Mouse (Mus musculus) E14TG2a.4 (cell line): ENCODE measurements at regions not wholly inside any gene's neighbourhood (a gene's known extent, or its start where the extent isn't known, plus 50 kb on each side); places are given as distances from the start of the nearest gene placed in this dataset.

Experiments used
- H3K27me3 ChIP-seq: 2 replicates; pipeline ENCODE4 v1.6.1; 2014; ENCODE audit warnings: low read length, control low read depth; ENCODE audit not compliant: insufficient read depth
- H3K36me3 ChIP-seq: 2 replicates; pipeline ENCODE4 v1.6.1; 2014; ENCODE audit warnings: low read length, control low read depth; ENCODE audit not compliant: insufficient read depth
- H3K4me1 ChIP-seq: replicated peaks from 2 replicates; pipeline ENCODE4 v1.6.1; 2014; ENCODE audit warnings: low read depth, low read length, control low read depth
- H3K4me3 ChIP-seq: replicated peaks from 2 replicates; pipeline ENCODE4 v1.5.1; 2014; ENCODE audit warnings: mild to moderate bottlenecking, low read length
- H3K9me3 ChIP-seq: 2 replicates; pipeline ENCODE4 v1.6.1; 2014; ENCODE audit warnings: low read length, control low read depth
- CTCF ChIP-seq: conservative IDR thresholded peaks from 2 replicates; pipeline ENCODE4 v1.5.1; 2014; ENCODE audit warnings: low read length
- NANOG ChIP-seq: IDR thresholded peaks from 2 replicates; pipeline ENCODE4 v1.6.1; 2014; ENCODE audit warnings: borderline replicate concordance, low read length, mixed read lengths
- POU5F1 ChIP-seq: IDR thresholded peaks from 2 replicates; pipeline ENCODE4 v1.6.1; 2014; ENCODE audit warnings: low read length, borderline replicate concordance

DNA sequence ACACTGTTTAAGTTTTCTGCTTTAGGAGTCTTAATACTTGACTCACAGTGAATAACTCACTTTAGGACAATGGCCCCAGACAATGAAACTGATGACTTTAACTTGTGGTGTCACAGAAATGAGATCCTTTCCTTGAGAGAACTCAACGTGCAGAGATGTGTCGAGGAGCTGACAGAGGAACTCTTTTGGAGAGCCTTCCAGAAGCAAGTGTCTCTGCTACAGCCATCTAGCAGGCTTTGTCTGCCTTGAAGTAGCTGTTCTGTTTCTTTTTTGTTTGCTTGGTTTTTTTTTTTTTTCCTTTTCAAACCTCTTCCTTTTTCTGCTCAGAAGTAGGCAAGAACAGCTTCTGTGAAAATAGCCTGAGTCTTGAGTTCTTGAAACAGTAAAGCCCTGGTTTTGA, 66.3 kb upstream of the Satb1 start:
- Histone ChIP-seq H3K4me1 (no peaks in the 10 kb centered on the region), H3K4me3 (no peak overlapping the region), H3K27me3 (no peaks in the 10 kb centered on the region), H3K9me3 (no peaks in the 10 kb centered on the region), H3K36me3 (no peaks in the 10 kb centered on the region)
- no peak for TF ChIP-seq CTCF
- TF ChIP-seq POU5F1: no peak
- no peak for TF ChIP-seq NANOG

DNA sequence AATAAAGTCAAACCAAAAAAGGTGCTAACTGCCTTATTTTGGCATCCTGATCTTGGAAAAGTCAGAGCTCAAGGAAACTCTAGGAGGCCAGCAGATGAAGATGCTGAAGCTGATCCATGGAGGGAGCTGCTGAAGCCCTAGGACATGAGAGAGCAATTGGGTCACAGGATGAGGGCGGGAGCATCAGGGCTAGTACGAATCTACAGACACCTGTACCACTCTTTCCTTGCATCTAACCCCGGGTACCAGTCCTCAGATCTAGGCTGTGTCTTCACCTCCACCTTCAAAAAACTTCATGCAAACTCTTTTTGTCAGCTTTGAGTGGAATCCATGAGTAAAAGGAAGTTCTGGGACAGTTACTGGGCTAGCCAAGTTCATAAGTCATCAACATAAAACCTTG, 63.1 kb upstream of the Satb1 start:
- no peaks in the 10 kb centered on the region for H3K9me3 ChIP-seq
- no peaks in the 10 kb centered on the region for H3K36me3 ChIP-seq
- no peaks in the 10 kb centered on the region for H3K27me3 ChIP-seq
- no peaks in the 10 kb centered on the region for H3K4me1 ChIP-seq
- H3K4me3 ChIP-seq: no peak overlapping the region
- TF ChIP-seq NANOG: no peak
- TF ChIP-seq CTCF: no peak
- TF ChIP-seq POU5F1: no peak

DNA sequence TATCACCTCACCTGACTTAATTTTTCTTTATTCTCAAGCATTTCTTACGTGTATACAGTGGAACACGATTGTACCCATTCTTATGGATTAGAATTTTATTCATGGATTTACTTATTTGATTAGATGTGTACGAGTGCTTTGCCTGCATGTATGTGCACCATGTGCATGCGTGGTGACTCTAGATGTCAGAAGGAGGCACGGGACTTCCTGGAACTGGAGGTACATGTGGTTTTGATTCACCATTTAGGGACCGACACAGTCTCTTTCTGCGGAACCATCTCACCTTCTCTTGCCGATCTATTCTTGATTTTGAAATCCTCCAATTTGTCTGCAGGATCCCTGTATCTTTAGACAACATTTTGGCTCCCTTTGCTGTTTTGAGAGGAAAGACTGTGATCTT, 61.2 kb upstream of the Satb1 start:
- Histone ChIP-seq H3K4me3 (no peak overlapping the region), H3K9me3 (no peaks in the 10 kb centered on the region), H3K36me3 (no peaks in the 10 kb centered on the region), H3K27me3 (no peaks in the 10 kb centered on the region), H3K4me1 (no peaks in the 10 kb centered on the region)
- TF ChIP-seq NANOG (no peak), POU5F1 (no peak), CTCF (no peak)

DNA sequence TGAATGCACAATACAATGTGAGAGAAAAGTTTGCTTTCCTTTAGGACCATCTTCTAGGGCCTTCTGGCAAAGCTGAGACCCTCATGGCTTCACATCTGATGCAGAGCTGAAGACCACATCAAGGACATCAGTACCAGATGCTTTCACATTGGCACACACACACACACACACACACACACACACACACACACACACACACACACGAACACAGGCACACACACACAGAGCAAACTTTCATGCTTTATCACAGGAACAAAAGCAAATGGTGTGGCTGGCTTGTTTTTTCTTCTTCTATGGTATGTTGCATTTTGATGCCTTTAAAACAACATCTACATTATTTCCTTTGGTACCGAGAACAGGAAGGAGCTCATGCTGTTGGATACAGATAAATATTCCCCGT, 59.8 kb upstream of the Satb1 start:
- no peak for TF ChIP-seq CTCF
- no peak for TF ChIP-seq POU5F1
- TF ChIP-seq NANOG: no peak
- Histone ChIP-seq H3K9me3 (no peaks in the 10 kb centered on the region), H3K36me3 (no peaks in the 10 kb centered on the region), H3K4me1 (no peaks in the 10 kb centered on the region), H3K4me3 (no peak overlapping the region), H3K27me3 (no peaks in the 10 kb centered on the region)

DNA sequence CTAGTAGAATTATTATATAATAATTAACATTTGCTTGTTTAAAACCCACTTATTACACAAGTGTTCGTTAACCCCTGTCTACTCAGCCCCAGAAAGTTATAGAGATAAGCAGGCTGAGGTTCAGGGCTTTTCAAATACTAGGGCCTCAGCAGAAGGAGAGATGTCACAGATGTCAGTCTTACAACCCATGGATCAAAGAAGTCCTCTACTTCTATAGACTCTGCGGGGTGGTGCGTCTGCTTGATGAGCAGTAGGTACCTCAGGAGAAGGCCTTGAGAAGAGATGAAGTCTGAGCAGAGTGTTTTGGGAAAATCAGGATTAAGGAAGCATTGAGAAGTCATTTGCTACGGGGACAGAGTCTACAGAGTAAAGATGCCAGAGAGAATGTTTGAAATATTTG, 59.1 kb upstream of the Satb1 start:
- no peak overlapping the region for H3K4me3 ChIP-seq
- H3K27me3 ChIP-seq: no peaks in the 10 kb centered on the region
- TF ChIP-seq POU5F1: no peak
- TF ChIP-seq CTCF: no peak
- no peak for TF ChIP-seq NANOG
- no peaks in the 10 kb centered on the region for H3K4me1 ChIP-seq
- no peaks in the 10 kb centered on the region for H3K36me3 ChIP-seq
- H3K9me3 ChIP-seq: no peaks in the 10 kb centered on the region
